Comparison of ENCODE assay signal across 10 mouse cellular contexts in genomic region chrX:155625671-155626196, GRCm38 (mm10). TPM values are rescaled to one million over a fixed set of nuclear protein-coding genes. Genes with fewer than 3 reads are reported as not detected.
DNase-seq lines count a peak whose midpoint lies in the region; ATAC-seq and TF ChIP-seq lines count a peak whose summit lies in the region.
"Had no signal": no experiment of that assay in that cellular context is flagged by ENCODE, and none has a peak within 500 bp of the region (broad histone marks: within the 10 kb centered on the region; RNA-seq: fewer than 3 reads in every experiment).

No protein-coding gene starts in this region.

- H3K9me3 ChIP-seq in heart, postnatal 0 days (replicated peaks; ENCODE audit: control insufficient read depth, low read length): no peaks in the 10 kb centered on the region
- 0 out of 2 replicates have a peak, but pooled peaks cover 4% of the 10 kb centered on the region for H3K9me3 ChIP-seq in hindbrain, embryonic 10.5 days
- no peaks in the 10 kb centered on the region for H3K9me3 ChIP-seq in neural tube, embryonic 12.5 days
- H3K9me3 ChIP-seq: limb, embryonic 15.5 days had no signal

- no peak for ATAC-seq in heart, postnatal 0 days (ENCODE audit: insufficient read depth, low read depth)
- ATAC-seq in neural tube, embryonic 12.5 days (ENCODE audit: low FRiP score, low read depth): no peak
- no peak for ATAC-seq in granulocyte monocyte progenitor cell, adult 5-6 weeks (replicated peaks; ENCODE audit: poor library complexity, severe bottlenecking)
- ATAC-seq in megakaryocyte-erythroid progenitor cell, adult 5-6 weeks (replicated peaks; ENCODE audit: low FRiP score, low TSS enrichment, poor library complexity, severe bottlenecking): no peak

- DNase-seq in heart, postnatal 0 days (ENCODE audit: low spot score): no peak
- DNase-seq in heart, adult 18-20 months: no peak
- peak; percentile 20 for DNase-seq in embryo, embryonic 10 days (ENCODE audit: low spot score)
- peak; percentile 11 for DNase-seq in hindbrain, embryonic 10.5 days (ENCODE audit: low spot score)
- DNase-seq in c-Kit-positive CD71-positive TER-119-positive erythroid progenitor cells, embryonic 14.5 days (ENCODE audit: low spot score): no peak

- no peak for TF ChIP-seq CTCF in heart, postnatal 0 days (IDR thresholded peaks at IDR 0.05; ENCODE audit: low read depth)

- 8% methylated on average over 13 of the region's 13 CpGs for WGBS in heart, postnatal 0 days
- WGBS in hindbrain, embryonic 10.5 days: 11% methylated on average over 13 of the region's 13 CpGs
- 14% methylated on average over 13 of the region's 13 CpGs for WGBS in neural tube, embryonic 12.5 days

- H3K4me2 ChIP-seq in heart, postnatal 0 days (ENCODE audit: low read depth, low read length): peak overlapping the region; percentile 26; the same call in 1 of the 2 replicates
- H3K4me2 ChIP-seq in neural tube, embryonic 12.5 days (replicated peaks): peak overlapping the region; percentile 39
- H3K4me2 ChIP-seq: limb, embryonic 15.5 days had no signal

- H3K27ac ChIP-seq in heart, postnatal 0 days (ENCODE audit: low read depth): no peak overlapping the region
- H3K27ac ChIP-seq in hindbrain, embryonic 10.5 days: no peak overlapping the region
- no peak overlapping the region for H3K27ac ChIP-seq in neural tube, embryonic 12.5 days
- H3K27ac ChIP-seq: limb, embryonic 15.5 days had no signal

- H3K27me3 ChIP-seq in heart, postnatal 0 days (ENCODE audit: control insufficient read depth, insufficient read depth, low read length): peaks cover 35% of the 10 kb centered on the region
- peaks cover 61% of the 10 kb centered on the region for H3K27me3 ChIP-seq in hindbrain, embryonic 10.5 days (ENCODE audit: insufficient read depth, poor library complexity, severe bottlenecking)
- peaks cover 29% of the 10 kb centered on the region for H3K27me3 ChIP-seq in neural tube, embryonic 12.5 days (replicated peaks)

- no peak for TF ChIP-seq EP300 in heart, postnatal 0 days (IDR thresholded peaks at IDR 0.05; ENCODE audit: low read depth)

- no peaks in the 10 kb centered on the region for H3K36me3 ChIP-seq in heart, postnatal 0 days (replicated peaks; ENCODE audit: control insufficient read depth, insufficient read depth, low read length)
- H3K36me3 ChIP-seq in hindbrain, embryonic 10.5 days: no peaks in the 10 kb centered on the region
- H3K36me3 ChIP-seq in neural tube, embryonic 12.5 days: no peaks in the 10 kb centered on the region
- H3K36me3 ChIP-seq: limb, embryonic 15.5 days had no signal

- H3K4me1 ChIP-seq in heart, postnatal 0 days (ENCODE audit: control insufficient read depth, insufficient read depth): no peaks in the 10 kb centered on the region
- H3K4me1 ChIP-seq in hindbrain, embryonic 10.5 days (replicated peaks): peaks cover 11% of the 10 kb centered on the region; the same call in 1 of the 2 replicates
- no peaks in the 10 kb centered on the region for H3K4me1 ChIP-seq in neural tube, embryonic 12.5 days

- no peak overlapping the region for H3K4me3 ChIP-seq in heart, postnatal 0 days (ENCODE audit: low read depth, low read length)
- peak overlapping the region; percentile 6; the same call in 1 of the 2 replicates for H3K4me3 ChIP-seq in hindbrain, embryonic 10.5 days
- no peak overlapping the region for H3K4me3 ChIP-seq in neural tube, embryonic 12.5 days
- H3K4me3 ChIP-seq: limb, embryonic 15.5 days had no signal

- H3K9ac ChIP-seq in heart, postnatal 0 days (replicated peaks; ENCODE audit: low read depth, low read length): no peak overlapping the region
- H3K9ac ChIP-seq in neural tube, embryonic 12.5 days: no peak overlapping the region
- H3K9ac ChIP-seq: limb, embryonic 15.5 days had no signal

RNA-seq across cellular contexts. Expression of gene Gm15155, which starts 1.2 kb away (rescaled TPM):
- not detected in 2 replicates for total RNA-seq in heart, postnatal 0 days (2014; rRNA removed; ENCODE audit: low replicate concordance)
- polyA plus RNA-seq in heart, postnatal 0 days (2015; fragmentation: Nextera tagmentation; extraction: Ambion mirVana): not detected in 2 replicates
- total RNA-seq in heart, adult 18-20 months (2021): not detected
- not detected in 2 replicates for polyA plus RNA-seq in hindbrain, embryonic 10.5 days (2016; fragmentation: Nextera tagmentation; extraction: Ambion mirVana)
- not detected in 2 replicates for polyA plus RNA-seq in neural tube, embryonic 12.5 days (2016; fragmentation: Nextera tagmentation; extraction: Ambion mirVana)
- not detected in 2 replicates for total RNA-seq in granulocyte monocyte progenitor cell, adult 5-6 weeks (2014; fragmentation: Nextera tagmentation)
- total RNA-seq in granulocyte monocyte progenitor cell, adult 5-6 weeks (2017): not detected in 2 replicates
- not detected in 2 replicates for total RNA-seq in megakaryocyte-erythroid progenitor cell, adult 5-6 weeks (2014; fragmentation: Nextera tagmentation)
- not detected in 2 replicates for total RNA-seq in megakaryocyte-erythroid progenitor cell, adult 5-6 weeks (2017)
- total RNA-seq: MEL had no signal
- polyA plus RNA-seq: limb, embryonic 15.5 days had no signal

RNA-seq across cellular contexts. Expression of gene Ptchd1, which starts 2.1 kb away (rescaled TPM):
- 0.35 and 3.1 TPM in 2 replicates for total RNA-seq in heart, postnatal 0 days (2014; rRNA removed; ENCODE audit: low replicate concordance)
- 0.19 and 0.34 TPM in 2 replicates for polyA plus RNA-seq in heart, postnatal 0 days (2015; fragmentation: Nextera tagmentation; extraction: Ambion mirVana)
- not detected for total RNA-seq in heart, adult 18-20 months (2021)
- 0.22 and 0.59 TPM in 2 replicates for polyA plus RNA-seq in hindbrain, embryonic 10.5 days (2016; fragmentation: Nextera tagmentation; extraction: Ambion mirVana)
- 2.6 and 2.7 TPM in 2 replicates for polyA plus RNA-seq in neural tube, embryonic 12.5 days (2016; fragmentation: Nextera tagmentation; extraction: Ambion mirVana)
- not detected in 2 replicates for total RNA-seq in granulocyte monocyte progenitor cell, adult 5-6 weeks (2014; fragmentation: Nextera tagmentation)
- total RNA-seq in granulocyte monocyte progenitor cell, adult 5-6 weeks (2017): not detected in 2 replicates
- not detected in 2 replicates for total RNA-seq in megakaryocyte-erythroid progenitor cell, adult 5-6 weeks (2014; fragmentation: Nextera tagmentation)
- total RNA-seq in megakaryocyte-erythroid progenitor cell, adult 5-6 weeks (2017): 0.08 TPM in 1 of 2 replicates, not detected in the other
- total RNA-seq: MEL had no signal

Comparison
In these comparisons a context has a peak if more than half of its experiments do, and no peak if none do; other contexts are left out.
1. DNase-seq: peak in embryo, embryonic 10 days (single experiment) and hindbrain, embryonic 10.5 days (single experiment); none in heart, postnatal 0 days (single experiment), heart, adult 18-20 months (0 of 2) and c-Kit-positive CD71-positive TER-119-positive erythroid progenitor cells, embryonic 14.5 days (single experiment).